Mouse (Mus musculus): ENCODE data around the gene Tor1aip2.

- TF ChIP-seq POLR2A (IDR thresholded peaks at IDR 0.05; ENCODE audit: low read depth, low read length) = no peak
- TF ChIP-seq CTCF (conservative IDR thresholded peaks at IDR 0.05; ENCODE audit: insufficient read depth, insufficient read length, low read depth, low read length) = no peak
Observed at GRCm38 (mm10) chr1:156090042-156090441, 54.8 kb downstream of the Tor1aip2 start.
